Comparison of ENCODE assay signal across 24 mouse cellular contexts in genomic region chr9:59508146-59508545, GRCm38 (mm10). TPM values are rescaled to one million over a fixed set of nuclear protein-coding genes. Genes with fewer than 3 reads are reported as not detected.
A peak's percentile ranks its signal among the peaks of the same experiment; 100 is the strongest.
DNase-seq lines count a peak whose midpoint lies in the region; TF ChIP-seq lines count a peak whose summit lies in the region.
"Had no signal": no experiment of that assay in that cellular context is flagged by ENCODE, and none has a peak within 500 bp of the region (broad histone marks: within the 10 kb centered on the region; RNA-seq: fewer than 3 reads in every experiment).

No protein-coding gene starts in this region.

- peak; percentile 16 for DNase-seq in embryo, embryonic 10 days (ENCODE audit: low spot score)
- DNase-seq in embryo, embryonic 9.5 days (ENCODE audit: extremely low spot score): no peak
- DNase-seq in ES-CJ7 (ENCODE audit: low read depth, low spot score) (peak; percentile 56), ZHBTc4 (ENCODE audit: low read depth, low spot score) (peak; percentile 66)
- DNase-seq in forelimb bud, embryonic 11.5 days (ENCODE audit: low read depth, low spot score): peak; percentile 37
- no peak for DNase-seq in layer of hippocampus, adult 18-20 months (ENCODE audit: low spot score in 2 of 2)
- no peak for DNase-seq in gastrocnemius, adult 2 months
- no peak for DNase-seq in gastrocnemius, adult 8-10 months (ENCODE audit: low spot score in 2 of 2)
- DNase-seq: adrenal gland, adult 8-10 months; adrenal gland, postnatal 14 days; adrenal gland, postnatal 36 days; cerebellum, adult 11 months; cerebellum, adult 18-20 months; cerebellum, adult 8-10 months; cerebellum, adult 9-11 months; cerebellum, postnatal 14 days; cerebellum, postnatal 36 days had no signal

- TF ChIP-seq CTCF in gastrocnemius, adult 2 months (IDR thresholded peaks at IDR 0.05): no peak

- H3K4me3 ChIP-seq in gastrocnemius, adult 2 months: no peak overlapping the region
- H3K4me3 ChIP-seq: embryonic facial prominence, embryonic 13.5 days; embryonic facial prominence, embryonic 15.5 days; erythroblast, embryonic 14.5 days; forebrain, embryonic 10.5 days; forebrain, embryonic 12.5 days had no signal

- no peak overlapping the region for H3K27ac ChIP-seq in gastrocnemius, adult 2 months
- H3K27ac ChIP-seq: embryonic facial prominence, embryonic 13.5 days; embryonic facial prominence, embryonic 15.5 days; forebrain, embryonic 10.5 days; forebrain, embryonic 12.5 days had no signal

- intact Hi-C loops in gastrocnemius, adult 2 months (cut with DNase I): no loop called here

RNA-seq across cellular contexts. Expression of gene Arih1, which starts 21.7 kb away (rescaled TPM):
- 100 to 1,000 TPM; 107 to 110 TPM for total RNA-seq in layer of hippocampus, adult 18-20 months (2021)
- total RNA-seq in gastrocnemius, adult 2 months (2021): 100 to 1,000 TPM; 101 to 117 TPM
- 100 to 1,000 TPM; 101 to 124 (median 111) TPM for total RNA-seq in gastrocnemius, adult 8-10 months (2022)

RNA-seq across cellular contexts. Expression of gene Hexa, which starts 31.2 kb away (rescaled TPM):
- total RNA-seq in layer of hippocampus, adult 18-20 months (2021): 10 to 100 TPM; 54.7 to 62.1 TPM
- total RNA-seq in gastrocnemius, adult 2 months (2021): 10 to 100 TPM; 30.9 to 31.9 TPM
- 10 to 100 TPM; 36.4 to 39.3 (median 39.1) TPM for total RNA-seq in gastrocnemius, adult 8-10 months (2022)

RNA-seq across cellular contexts. Expression of gene Tmem202, which starts 31.5 kb away (rescaled TPM):
- 1 to 10 TPM; 3.0 to 3.6 TPM for total RNA-seq in layer of hippocampus, adult 18-20 months (2021)
- under 1 TPM; 0.53 to 0.56 TPM for total RNA-seq in gastrocnemius, adult 2 months (2021)
- total RNA-seq in gastrocnemius, adult 8-10 months (2022): under 1 TPM in 3 of 4 experiments, not detected in 1; 0.36 to 0.86 (median 0.54) TPM
- total RNA-seq: common myeloid progenitor, adult 5-6 weeks; G1E had no signal

Comparison
In these comparisons a context has a peak if more than half of its experiments do, and no peak if none do; other contexts are left out.
1. DNase-seq: peak in embryo, embryonic 10 days (single experiment), ES-CJ7 (single experiment), ZHBTc4 (single experiment) and forelimb bud, embryonic 11.5 days (single experiment); none in embryo, embryonic 9.5 days (single experiment), layer of hippocampus, adult 18-20 months (0 of 2), gastrocnemius, adult 2 months (single experiment) and gastrocnemius, adult 8-10 months (0 of 2).